Mouse (Mus musculus) T-cell, adult 2 months (primary cell): ENCODE measurements around the gene Nif3l1.

Experiments
- DNase-seq: peaks from one replicate; pipeline ENCODE4 v3.0.0; 2022; ENCODE audit warnings: low spot score

Nif3l1 gene

DNA sequence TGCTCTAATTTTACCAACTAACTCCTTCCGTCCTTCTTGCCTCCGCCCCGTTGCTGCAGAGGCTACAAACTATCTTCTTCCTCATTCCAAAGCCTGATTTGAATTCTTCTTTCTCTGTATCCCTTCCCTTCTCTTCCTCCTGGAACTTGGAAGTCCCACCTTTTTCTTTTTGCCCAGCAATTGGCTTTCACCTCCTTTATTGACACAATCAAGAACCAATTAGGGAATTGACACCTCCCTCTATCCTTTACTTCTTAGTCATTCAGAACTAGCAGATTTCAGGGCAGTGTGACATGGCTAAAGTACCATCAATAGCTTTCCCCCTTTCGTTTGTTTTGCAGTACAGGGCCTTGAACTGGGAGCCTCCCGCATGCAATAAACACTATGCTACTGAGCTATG, 13.2 kb downstream of the Nif3l1 start:
- no peak for DNase-seq

DNA sequence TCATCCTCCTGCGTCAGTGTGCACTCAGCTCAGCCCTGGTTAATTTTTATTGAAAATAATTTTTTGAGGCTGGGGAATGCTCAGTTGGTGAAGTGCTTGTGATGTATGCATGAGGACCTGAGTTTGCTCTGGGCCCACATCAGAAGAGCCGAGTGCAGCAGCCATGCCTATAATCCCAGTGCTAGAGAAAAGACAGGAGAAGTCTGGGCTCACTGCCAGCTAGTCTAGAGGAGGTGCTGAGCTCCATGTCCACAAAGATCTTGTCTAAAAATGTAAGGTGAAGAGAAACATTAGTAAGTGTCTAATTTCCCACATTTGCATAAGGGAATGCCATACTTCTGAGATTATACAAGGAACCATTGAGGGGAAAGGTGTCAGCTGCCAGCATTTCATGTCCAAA, 13.9 kb downstream of the Nif3l1 start:
- no peak for DNase-seq

DNA sequence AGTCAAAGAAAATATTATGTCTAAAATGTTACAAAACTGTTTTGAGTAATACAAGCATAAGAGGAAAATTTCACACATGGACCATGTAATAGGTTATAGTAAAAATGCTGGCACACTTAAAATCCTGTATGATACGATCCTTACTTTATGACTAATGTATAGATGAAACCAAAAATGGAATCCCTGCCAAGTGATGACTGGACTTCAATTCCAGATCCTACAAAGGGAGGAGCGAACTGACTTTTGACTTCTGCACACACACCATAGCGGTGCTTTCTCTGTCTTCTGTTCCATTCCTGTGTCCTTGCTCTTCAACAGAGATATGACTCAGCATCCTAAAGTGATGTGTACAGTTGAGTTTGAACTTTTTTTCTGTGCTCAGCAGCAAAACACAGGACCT, 15.6 kb downstream of the Nif3l1 start:
- no peak for DNase-seq

GRCm38 (mm10) chr1:58463935-58464334, 19.0 kb downstream of the Nif3l1 start:
- DNase-seq: no peak

GRCm38 (mm10) chr1:58465042-58465441, 20.1 kb downstream of the Nif3l1 start:
- no peak for DNase-seq

- no peak for DNase-seq
These were observed 20.6 kb downstream of the Nif3l1 start for GRCm38 (mm10) chr1:58465561-58465960.

DNA sequence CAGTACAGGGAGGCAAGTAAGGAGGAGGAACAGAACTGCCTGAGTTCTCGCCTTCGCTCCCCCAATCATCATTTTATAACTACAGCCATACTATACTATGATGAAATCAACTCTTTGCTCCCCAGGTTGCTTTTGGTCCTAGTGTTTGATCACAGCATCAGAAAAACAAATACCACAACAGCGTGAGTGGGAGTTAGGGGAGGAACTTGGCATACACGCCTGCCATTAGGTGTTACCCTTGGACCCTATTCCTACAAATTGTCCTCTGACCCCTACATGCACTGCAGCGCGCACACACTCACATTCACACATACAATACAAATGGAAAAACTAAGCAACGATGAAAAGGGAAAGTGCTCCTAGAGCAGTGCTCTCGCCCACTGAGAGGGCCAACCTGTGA, 30.7 kb downstream of the Nif3l1 start:
- DNase-seq: no peak

DNA sequence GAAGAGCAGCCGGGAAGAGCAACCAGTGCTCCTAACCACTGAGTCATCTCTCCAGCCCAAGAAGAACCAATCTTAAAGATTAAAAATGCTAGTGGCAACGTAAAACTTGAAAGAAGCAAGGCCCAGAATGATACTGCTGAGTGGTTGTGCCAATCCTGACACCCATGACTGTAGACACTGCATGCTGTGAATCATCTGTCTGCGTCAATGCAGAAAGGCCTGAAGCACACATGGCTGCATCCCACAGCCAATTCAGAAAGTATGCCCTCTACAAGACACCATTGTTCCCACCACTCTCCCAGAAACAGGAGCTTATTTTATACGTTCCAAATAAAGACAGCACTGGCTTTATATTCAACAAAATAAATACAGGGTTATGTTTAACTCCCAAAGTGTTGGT, 37.7 kb downstream of the Nif3l1 start:
- DNase-seq: no peak

DNA sequence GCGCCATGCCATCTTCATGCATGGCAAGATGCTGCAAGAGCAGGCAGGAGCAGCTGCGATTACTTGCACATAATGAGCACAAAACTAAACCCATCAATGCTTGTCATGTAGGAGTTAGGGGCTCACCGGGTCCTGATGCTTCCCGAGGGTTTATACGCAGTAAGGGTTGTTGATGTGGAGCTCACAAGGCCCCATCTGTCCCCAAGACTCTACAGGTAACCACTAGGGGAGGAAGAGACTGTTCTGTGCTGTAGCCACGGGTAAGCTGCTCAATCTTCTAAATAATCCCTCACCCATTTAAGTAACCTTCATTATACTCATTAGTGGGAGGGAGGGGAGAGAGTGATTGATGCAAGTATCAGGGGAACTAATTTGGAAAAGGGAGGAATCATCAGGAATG, 50.7 kb downstream of the Nif3l1 start:
- DNase-seq: no peak

DNA sequence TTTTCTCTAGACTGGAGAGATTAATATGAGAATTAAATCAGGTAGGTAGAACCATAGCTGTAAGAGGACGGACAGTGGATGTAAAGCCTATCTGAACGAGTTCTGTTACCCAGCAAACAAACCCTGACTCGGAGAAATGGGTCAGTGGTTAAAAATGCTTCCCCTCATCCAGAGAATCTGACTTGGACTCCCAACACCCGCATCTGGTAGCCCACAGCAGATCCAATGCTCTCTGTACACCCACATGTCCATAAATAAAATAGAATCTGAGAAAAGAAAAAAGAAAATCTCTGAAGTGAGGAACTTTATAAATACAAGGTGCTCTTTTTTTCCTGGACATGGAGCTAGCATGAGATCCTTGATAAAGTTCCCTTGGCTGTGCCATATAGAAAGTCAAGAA, 52.7 kb downstream of the Nif3l1 start:
- DNase-seq: no peak

- DNase-seq: no peak
These were observed 53.8 kb downstream of the Nif3l1 start for GRCm38 (mm10) chr1:58498758-58499157.

DNA sequence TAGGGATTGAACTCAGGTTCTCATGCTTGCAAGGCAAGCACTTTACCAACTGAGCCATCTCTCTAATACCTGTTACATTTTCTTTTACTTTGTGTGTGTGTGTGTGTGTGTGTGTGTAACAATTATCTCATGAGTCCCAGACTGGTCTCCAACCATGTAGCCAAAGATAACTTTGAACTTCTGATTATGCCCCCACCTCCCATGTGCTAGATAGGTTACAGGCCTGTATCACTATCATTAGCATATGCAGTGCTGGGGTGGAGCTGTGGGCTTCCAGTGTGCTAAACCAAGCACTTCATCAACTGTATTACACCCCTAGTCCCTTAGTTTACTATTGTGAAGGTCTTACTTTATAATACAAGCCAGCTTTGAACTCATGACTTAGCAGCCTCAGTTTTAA, 58.2 kb downstream of the Nif3l1 start:
- no peak for DNase-seq

DNA sequence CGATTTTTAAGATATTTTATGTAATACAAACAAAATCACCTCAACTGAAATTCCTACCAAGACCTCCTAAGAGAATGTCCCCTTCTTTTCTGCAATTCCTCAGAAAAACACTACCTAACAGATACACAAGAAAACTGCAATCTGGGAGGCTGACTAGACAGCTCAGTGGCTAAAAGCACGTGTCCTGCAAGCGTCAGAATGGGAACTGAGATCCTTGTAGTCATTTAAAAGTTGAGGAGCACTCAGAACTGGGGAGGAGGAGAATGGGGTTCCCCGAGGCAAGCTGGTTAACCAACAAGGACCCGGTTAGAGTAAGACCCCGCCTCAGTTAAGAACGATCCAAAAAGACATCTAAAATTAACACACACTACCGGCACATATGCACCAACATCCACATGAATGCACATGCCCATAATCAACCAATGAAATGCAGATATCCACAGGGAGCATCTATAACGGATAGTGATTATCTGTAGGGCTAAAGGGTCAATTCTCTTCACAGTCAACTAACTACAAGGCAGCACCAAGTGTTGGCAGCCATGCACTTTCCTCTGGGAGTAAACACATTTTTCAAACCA, 58.9 kb downstream of the Nif3l1 start:
- DNase-seq: no peak

DNA sequence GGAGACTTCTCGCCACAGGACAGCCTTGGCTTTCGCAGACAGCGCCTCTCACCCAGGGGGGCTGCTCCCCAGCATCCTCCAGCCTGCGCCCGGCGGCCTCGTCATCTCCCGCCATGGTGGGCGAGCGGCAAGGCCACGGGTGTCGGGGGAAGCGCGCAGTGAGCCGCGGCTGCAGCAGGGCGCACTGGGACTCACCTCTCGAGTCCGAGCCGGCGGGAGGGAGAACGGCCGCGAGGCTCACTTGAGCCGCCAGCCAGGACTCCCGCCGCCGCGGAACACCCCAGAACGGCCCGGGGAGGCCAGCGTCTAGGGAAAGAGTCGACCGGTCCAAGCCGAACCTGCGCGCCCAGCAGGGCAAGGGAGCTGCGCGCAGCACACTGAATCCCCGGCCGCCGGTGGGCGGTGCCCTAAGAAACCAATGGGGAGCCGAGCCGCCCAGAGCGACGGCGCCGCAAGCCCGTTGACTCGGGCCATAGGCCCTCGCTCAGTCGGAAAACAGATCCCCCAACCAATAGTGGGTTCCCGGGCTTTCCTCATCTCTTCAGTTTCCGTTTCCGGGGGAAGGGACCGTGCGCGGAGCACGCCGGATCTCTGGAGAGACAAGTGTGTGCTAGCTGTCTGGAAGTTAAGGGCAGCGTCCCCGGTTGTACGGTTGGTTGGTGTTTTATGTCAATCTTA, 59.8 kb downstream of the Nif3l1 start, which contains the start of gene Orc2:
Orc2 (minus strand) TSS at position 533 of the 678 bp plus-strand sequence.
- peak; percentile 94 for DNase-seq

DNA sequence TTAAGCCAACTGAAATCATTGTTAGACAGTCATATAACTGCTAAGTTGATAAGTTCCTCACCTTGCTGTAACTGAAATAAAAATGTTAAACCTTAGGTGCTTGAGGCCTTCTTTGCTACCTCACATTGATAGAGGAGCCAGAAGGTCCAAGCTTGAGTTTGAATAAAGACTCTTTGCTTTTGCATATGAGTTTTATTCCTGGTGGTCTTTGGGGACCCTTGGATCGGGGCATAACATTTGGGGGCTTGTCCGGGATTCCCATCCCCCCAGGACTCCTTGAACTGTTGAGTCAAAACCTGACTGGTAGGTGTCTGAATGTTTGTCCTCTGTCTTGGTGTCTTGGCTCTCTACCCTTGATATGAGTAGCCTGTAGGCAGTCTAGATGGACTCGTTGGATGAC, 62.3 kb downstream of the Nif3l1 start:
- no peak for DNase-seq
